Mouse (Mus musculus): ENCODE results near the gene Dusp5. TPM values are rescaled to one million over a fixed set of nuclear protein-coding genes. Genes with fewer than 3 reads are reported as not detected.

Dusp5 gene
- polyA plus RNA-seq, 1 experiment: 10.9 TPM

- Histone ChIP-seq H3K4me3 (ENCODE audit: extremely low read depth, insufficient read depth, insufficient read length) (no peak overlapping the region), H3K27ac (ENCODE audit: insufficient read depth, low read length) (no peak overlapping the region), H3K36me3 (ENCODE audit: control insufficient read depth, insufficient read depth, low read length) (peaks cover 34% of the 10 kb centered on the region), H3K4me1 (ENCODE audit: control insufficient read depth, insufficient read depth, insufficient read length) (peaks cover 13% of the 10 kb centered on the region; the same call in 1 of the 2 replicates), H3K27me3 (ENCODE audit: control insufficient read depth, insufficient read depth, low read length) (no peaks in the 10 kb centered on the region)
- no peak for TF ChIP-seq CTCF (IDR thresholded peaks at IDR 0.05; ENCODE audit: extremely low read depth, insufficient read depth, insufficient read length, insufficient replicate concordance)
- TF ChIP-seq POLR2A (IDR thresholded peaks at IDR 0.05; ENCODE audit: low read depth, low read length): no peak
- DNase-seq (ENCODE audit: low read depth in 1 of 2, low spot score in 2 of 2): no peak
- WGBS: 62% methylated on average over 5 of the region's 5 CpGs
These were observed 9.9 kb downstream of the Dusp5 start for GRCm38 (mm10) chr19:53538796-53539195.

GRCm38 (mm10) chr19:53539296-53539695 is 10.4 kb downstream of the Dusp5 start:
- peaks cover 32% of the 10 kb centered on the region for H3K36me3 ChIP-seq (ENCODE audit: control insufficient read depth, insufficient read depth, low read length)
- WGBS: 68% methylated on average over 3 of the region's 3 CpGs

GRCm38 (mm10) chr19:53543602-53544001 is 14.7 kb downstream of the Dusp5 start:
- WGBS: 83% methylated on average over 5 of the region's 5 CpGs
- Histone ChIP-seq H3K4me3 (ENCODE audit: extremely low read depth, insufficient read depth, insufficient read length) (no peak overlapping the region), H3K27ac (ENCODE audit: insufficient read depth, low read length) (no peak overlapping the region), H3K36me3 (ENCODE audit: control insufficient read depth, insufficient read depth, low read length) (peaks cover 19% of the 10 kb centered on the region), H3K27me3 (ENCODE audit: control insufficient read depth, insufficient read depth, low read length) (no peaks in the 10 kb centered on the region), H3K4me1 (ENCODE audit: control insufficient read depth, insufficient read depth, insufficient read length) (peaks cover 14% of the 10 kb centered on the region)
- no peak for DNase-seq (ENCODE audit: low read depth in 1 of 2, low spot score in 2 of 2)
- no peak for TF ChIP-seq POLR2A (IDR thresholded peaks at IDR 0.05; ENCODE audit: low read depth, low read length)
- no peak for TF ChIP-seq CTCF (IDR thresholded peaks at IDR 0.05; ENCODE audit: extremely low read depth, insufficient read depth, insufficient read length, insufficient replicate concordance)

More at GRCm38 (mm10) chr19:53539296-53539695, 10.4 kb downstream of the Dusp5 start:
- Histone ChIP-seq H3K27ac (ENCODE audit: insufficient read depth, low read length) (no peak overlapping the region), H3K27me3 (ENCODE audit: control insufficient read depth, insufficient read depth, low read length) (no peaks in the 10 kb centered on the region), H3K4me1 (ENCODE audit: control insufficient read depth, insufficient read depth, insufficient read length) (peaks cover 13% of the 10 kb centered on the region), H3K4me3 (ENCODE audit: extremely low read depth, insufficient read depth, insufficient read length) (no peak overlapping the region)
- no peak for TF ChIP-seq POLR2A (IDR thresholded peaks at IDR 0.05; ENCODE audit: low read depth, low read length)
- TF ChIP-seq CTCF (IDR thresholded peaks at IDR 0.05; ENCODE audit: extremely low read depth, insufficient read depth, insufficient read length, insufficient replicate concordance): no peak
- DNase-seq (ENCODE audit: low read depth in 1 of 2, low spot score in 2 of 2): no peak

GRCm38 (mm10) chr19:53544923-53545561 is 16.1 kb downstream of the Dusp5 start:
- no peak for DNase-seq (ENCODE audit: low read depth in 1 of 2, low spot score in 2 of 2)
- Histone ChIP-seq H3K36me3 (ENCODE audit: control insufficient read depth, insufficient read depth, low read length) (peaks cover 16% of the 10 kb centered on the region), H3K4me1 (ENCODE audit: control insufficient read depth, insufficient read depth, insufficient read length) (peaks cover 12% of the 10 kb centered on the region), H3K27me3 (ENCODE audit: control insufficient read depth, insufficient read depth, low read length) (no peaks in the 10 kb centered on the region), H3K4me3 (ENCODE audit: extremely low read depth, insufficient read depth, insufficient read length) (no peak overlapping the region), H3K27ac (ENCODE audit: insufficient read depth, low read length) (no peak overlapping the region)
- 29% methylated on average over 4 of the region's 4 CpGs for WGBS
- TF ChIP-seq CTCF (IDR thresholded peaks at IDR 0.05; ENCODE audit: extremely low read depth, insufficient read depth, insufficient read length, insufficient replicate concordance) (no peak), POLR2A (IDR thresholded peaks at IDR 0.05; ENCODE audit: low read depth, low read length) (no peak)

GRCm38 (mm10) chr19:53547597-53547996 is 18.7 kb downstream of the Dusp5 start:
- WGBS: 24% methylated on average over 8 of the region's 8 CpGs
- Histone ChIP-seq H3K4me1 (ENCODE audit: control insufficient read depth, insufficient read depth, insufficient read length) (peaks cover 12% of the 10 kb centered on the region), H3K36me3 (ENCODE audit: control insufficient read depth, insufficient read depth, low read length) (no peaks in the 10 kb centered on the region), H3K27ac (ENCODE audit: insufficient read depth, low read length) (no peak overlapping the region), H3K27me3 (ENCODE audit: control insufficient read depth, insufficient read depth, low read length) (no peaks in the 10 kb centered on the region), H3K4me3 (ENCODE audit: extremely low read depth, insufficient read depth, insufficient read length) (no peak overlapping the region)
- no peak for DNase-seq (ENCODE audit: low read depth in 1 of 2, low spot score in 2 of 2)
- TF ChIP-seq CTCF (IDR thresholded peaks at IDR 0.05; ENCODE audit: extremely low read depth, insufficient read depth, insufficient read length, insufficient replicate concordance) (no peak), POLR2A (IDR thresholded peaks at IDR 0.05; ENCODE audit: low read depth, low read length) (no peak)

- H3K27me3 ChIP-seq (ENCODE audit: control insufficient read depth, insufficient read depth, low read length): no peaks in the 10 kb centered on the region
- H3K27ac ChIP-seq (ENCODE audit: insufficient read depth, low read length): no peak overlapping the region
- 90% methylated on average over 12 of the region's 12 CpGs for WGBS
- no peaks in the 10 kb centered on the region for H3K36me3 ChIP-seq (ENCODE audit: control insufficient read depth, insufficient read depth, low read length)
- peaks cover 7% of the 10 kb centered on the region; the same call in 1 of the 2 replicates for H3K4me1 ChIP-seq (ENCODE audit: control insufficient read depth, insufficient read depth, insufficient read length)
- no peak for DNase-seq (ENCODE audit: low read depth in 1 of 2, low spot score in 2 of 2)
- TF ChIP-seq POLR2A (IDR thresholded peaks at IDR 0.05; ENCODE audit: low read depth, low read length): no peak
- no peak for TF ChIP-seq CTCF (IDR thresholded peaks at IDR 0.05; ENCODE audit: extremely low read depth, insufficient read depth, insufficient read length, insufficient replicate concordance)
- no peak overlapping the region for H3K4me3 ChIP-seq (ENCODE audit: extremely low read depth, insufficient read depth, insufficient read length)
These were observed 22.1 kb downstream of the Dusp5 start for GRCm38 (mm10) chr19:53550972-53551371.

GRCm38 (mm10) chr19:53552216-53552786 is 23.4 kb downstream of the Dusp5 start:
- Histone ChIP-seq H3K27ac (ENCODE audit: insufficient read depth, low read length) (no peak overlapping the region), H3K27me3 (ENCODE audit: control insufficient read depth, insufficient read depth, low read length) (no peaks in the 10 kb centered on the region), H3K4me3 (ENCODE audit: extremely low read depth, insufficient read depth, insufficient read length) (no peak overlapping the region), H3K36me3 (ENCODE audit: control insufficient read depth, insufficient read depth, low read length) (no peaks in the 10 kb centered on the region), H3K4me1 (ENCODE audit: control insufficient read depth, insufficient read depth, insufficient read length) (peaks cover 11% of the 10 kb centered on the region; the same call in 1 of the 2 replicates)
- DNase-seq (ENCODE audit: low read depth in 1 of 2, low spot score in 2 of 2): no peak
- TF ChIP-seq CTCF (IDR thresholded peaks at IDR 0.05; ENCODE audit: extremely low read depth, insufficient read depth, insufficient read length, insufficient replicate concordance): no peak
- no peak for TF ChIP-seq POLR2A (IDR thresholded peaks at IDR 0.05; ENCODE audit: low read depth, low read length)
- WGBS: 79% methylated on average over 10 of the region's 10 CpGs
